Mouse (Mus musculus) hindbrain, postnatal 0 days (tissue): ENCODE measurements around the gene Sept7. TPM values are rescaled to one million over a fixed set of nuclear protein-coding genes. Genes with fewer than 3 reads are reported as not detected.

Source experiments
- ATAC-seq: fragments of 200-750 bp; cut with Nextera tagmentation; 2 replicates; pipeline ENCODE4 v1.8.0; 2017; ENCODE audit warnings: mild to moderate bottlenecking, moderate TSS enrichment, moderate library complexity
- DNase-seq: peaks from one replicate; pipeline ENCODE4 v3.0.0-alpha.2; 2015; ENCODE audit warnings: low spot score
- H3K27ac ChIP-seq: fragments of 300-500 bp; sonication (generic); 2 replicates; pipeline ENCODE4 v1.5.1; 2014; ENCODE audit warnings: mild to moderate bottlenecking
- H3K27me3 ChIP-seq: fragments of 300-500 bp; sonication (generic); 2 replicates; pipeline ENCODE4 v1.6.1; 2014; ENCODE audit warnings: low read length, mixed read lengths; ENCODE audit not compliant: insufficient read depth
- H3K36me3 ChIP-seq: fragments of 300-500 bp; sonication (generic); 2 replicates; pipeline ENCODE4 v1.6.1; 2014; ENCODE audit warnings: low read length, mixed read lengths; ENCODE audit not compliant: insufficient read depth
- H3K4me1 ChIP-seq: fragments of 300-500 bp; sonication (generic); 2 replicates; pipeline ENCODE4 v1.6.1; 2014; ENCODE audit warnings: antibody characterized with exemption, low read length, mixed read lengths; ENCODE audit not compliant: insufficient read depth
- H3K4me2 ChIP-seq: fragments of 300-500 bp; sonication (generic); 2 replicates; pipeline ENCODE4 v1.6.1; 2014; ENCODE audit warnings: low read depth, mild to moderate bottlenecking, low read length, moderate library complexity, mixed read lengths
- H3K4me3 ChIP-seq: fragments of 300-500 bp; sonication (generic); 2 replicates; pipeline ENCODE4 v1.5.1; 2014; ENCODE audit warnings: low read length
- H3K9ac ChIP-seq: fragments of 300-500 bp; sonication (generic); replicated peaks from 2 replicates; pipeline ENCODE4 v1.6.1; 2014; ENCODE audit warnings: mild to moderate bottlenecking, low read length, moderate library complexity, mixed read lengths
- H3K9me3 ChIP-seq: fragments of 300-500 bp; sonication (generic); 2 replicates; pipeline ENCODE4 v1.6.1; 2016; ENCODE audit warnings: low read length, mixed read lengths
- CTCF ChIP-seq: IDR thresholded peaks from 2 replicates; pipeline ENCODE4 v1.5.1; 2016; ENCODE audit warnings: antibody characterized with exemption, control low read depth, low read depth
- WGBS: fragments of 180-500 bp; shearing (Covaris S2); extraction: QIAGEN DNeasy Blood & Tissue Kit; methylation state at CpG from one replicate; pipeline ENCODE4 v1.1.7; 2014; 5-methylcytosine and 5-hydroxymethylcytosine counted together
- polyA plus RNA-seq: library from polyadenylated mRNA; unstranded; fragments of >200 nt; fragmentation: Nextera tagmentation; extraction: Ambion mirVana; gene quantifications from 2 replicates; pipeline ENCODE4 v1.2.1, GENCODE M21; 2015
- total RNA-seq: library from RNA; depleted of rRNA; stranded (reverse); fragments of >200 nt; gene quantifications from 2 replicates; pipeline ENCODE4 v1.2.3, GENCODE M21; 2014; rRNA removed

Gene Sept7
- total and polyA plus RNA-seq, 2 experiments from 2014 or later = 113 to 265 TPM

DNA sequence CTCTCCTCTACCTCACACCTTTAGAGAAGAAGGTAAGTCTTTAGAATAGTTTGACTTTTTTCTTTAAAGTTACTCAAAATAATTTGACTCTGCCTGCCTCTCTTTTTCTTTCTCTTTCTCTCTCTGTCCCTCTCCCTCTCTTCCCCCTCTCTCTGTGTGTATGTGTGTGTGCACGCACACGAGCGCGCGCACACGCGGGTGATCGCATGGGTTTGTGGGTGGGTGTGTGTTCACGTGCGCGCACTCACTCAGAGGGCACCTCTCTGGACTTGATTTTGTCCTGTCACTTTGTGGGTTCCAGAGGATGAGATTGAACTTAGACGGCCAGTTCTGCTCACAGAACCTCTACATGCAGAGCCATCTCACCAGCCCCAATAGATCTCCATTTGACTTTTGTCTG is 105.3 kb downstream of the Sept7 start:
- no peaks in the 10 kb centered on the region for H3K27me3 ChIP-seq
- no peak overlapping the region for H3K4me3 ChIP-seq
- WGBS = 96% methylated on average over 12 of the region's 12 CpGs
- no peaks in the 10 kb centered on the region for H3K9me3 ChIP-seq
- no peak for TF ChIP-seq CTCF
- no peak overlapping the region for H3K9ac ChIP-seq
- H3K4me2 ChIP-seq = no peak overlapping the region
- no peak for ATAC-seq
- no peaks in the 10 kb centered on the region for H3K36me3 ChIP-seq
- no peak overlapping the region for H3K27ac ChIP-seq
- DNase-seq = no peak
- no peaks in the 10 kb centered on the region for H3K4me1 ChIP-seq

GRCm38 (mm10) chr9:25358018-25358417 is 105.8 kb downstream of the Sept7 start:
- Histone ChIP-seq H3K27me3 (no peaks in the 10 kb centered on the region), H3K4me1 (no peaks in the 10 kb centered on the region), H3K4me3 (no peak overlapping the region), H3K9ac (no peak overlapping the region), H3K27ac (no peak overlapping the region), H3K9me3 (no peaks in the 10 kb centered on the region), H3K36me3 (no peaks in the 10 kb centered on the region), H3K4me2 (no peak overlapping the region)
- DNase-seq (no peak), ATAC-seq (no peak)
- WGBS = 65% methylated on average over 5 of the region's 5 CpGs
- no peak for TF ChIP-seq CTCF

Other genes starting within 250 kb of the Sept7 start
- not detected in 2 replicates for gene Gm10181, start 163.0 kb upstream of the Sept7 start, total RNA-seq
- not detected in 2 replicates for gene Gm10181, start 163.0 kb upstream of the Sept7 start, polyA plus RNA-seq
- 17.9 and 18.3 TPM in 2 replicates for gene Herpud2, start 100.6 kb upstream of the Sept7 start, total RNA-seq
- gene Herpud2, start 100.6 kb upstream of the Sept7 start, polyA plus RNA-seq = 27.9 and 29.5 TPM in 2 replicates
- gene Eepd1, start 229.1 kb downstream of the Sept7 start, total RNA-seq = 14.5 TPM in 2 replicates
- 15.8 and 16.3 TPM in 2 replicates for gene Eepd1, start 229.1 kb downstream of the Sept7 start, polyA plus RNA-seq